Mouse (Mus musculus): Measurements from ENCODE around the gene Mlh1.

GRCm38 (mm10) chr9:111294911-111295310, 23.3 kb upstream of the Mlh1 start:
- TF ChIP-seq CTCF (conservative IDR thresholded peaks at IDR 0.05; ENCODE audit: low read length): no peak
- no peak for TF ChIP-seq NANOG (IDR thresholded peaks at IDR 0.05; ENCODE audit: borderline replicate concordance, low read length)
- TF ChIP-seq POU5F1 (IDR thresholded peaks at IDR 0.05; ENCODE audit: borderline replicate concordance, low read length): no peak

All from E14TG2a.4 (cell line).